Mouse (Mus musculus) frontal cortex, adult 2 months (tissue): ENCODE measurements at regions not wholly inside any gene's neighbourhood (a gene's known extent, or its start where the extent isn't known, plus 50 kb on each side); places are given as distances from the start of the nearest gene placed in this dataset.

Experiments
- DNase-seq, 2 experiments: peaks; one replicate each; pipeline ENCODE4 v3.0.0; 2022; ENCODE audit warnings: low spot score in 1 of 2; ENCODE audit errors: extremely low spot score in 1 of 2

DNA sequence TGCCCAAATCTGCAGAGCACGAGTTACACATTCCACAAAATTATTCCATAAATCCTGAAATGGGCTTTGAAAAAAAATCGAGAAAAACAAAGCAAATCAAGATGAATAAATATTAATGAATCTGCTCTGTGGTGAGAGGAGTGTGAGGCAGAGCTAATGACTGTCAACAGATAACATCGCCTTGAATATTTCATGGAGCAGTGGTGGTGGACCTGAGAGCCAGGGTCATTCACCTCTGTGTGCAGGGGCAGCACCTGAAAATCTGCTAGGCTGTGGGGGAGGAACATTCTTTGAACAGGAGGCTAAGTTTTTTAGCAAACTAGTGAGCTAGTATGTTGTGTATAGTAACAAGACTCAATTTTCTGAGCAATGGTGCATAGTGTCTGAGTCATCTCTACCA is 276.3 kb upstream of the Plxna2 start:
- DNase-seq, result no peak

DNA sequence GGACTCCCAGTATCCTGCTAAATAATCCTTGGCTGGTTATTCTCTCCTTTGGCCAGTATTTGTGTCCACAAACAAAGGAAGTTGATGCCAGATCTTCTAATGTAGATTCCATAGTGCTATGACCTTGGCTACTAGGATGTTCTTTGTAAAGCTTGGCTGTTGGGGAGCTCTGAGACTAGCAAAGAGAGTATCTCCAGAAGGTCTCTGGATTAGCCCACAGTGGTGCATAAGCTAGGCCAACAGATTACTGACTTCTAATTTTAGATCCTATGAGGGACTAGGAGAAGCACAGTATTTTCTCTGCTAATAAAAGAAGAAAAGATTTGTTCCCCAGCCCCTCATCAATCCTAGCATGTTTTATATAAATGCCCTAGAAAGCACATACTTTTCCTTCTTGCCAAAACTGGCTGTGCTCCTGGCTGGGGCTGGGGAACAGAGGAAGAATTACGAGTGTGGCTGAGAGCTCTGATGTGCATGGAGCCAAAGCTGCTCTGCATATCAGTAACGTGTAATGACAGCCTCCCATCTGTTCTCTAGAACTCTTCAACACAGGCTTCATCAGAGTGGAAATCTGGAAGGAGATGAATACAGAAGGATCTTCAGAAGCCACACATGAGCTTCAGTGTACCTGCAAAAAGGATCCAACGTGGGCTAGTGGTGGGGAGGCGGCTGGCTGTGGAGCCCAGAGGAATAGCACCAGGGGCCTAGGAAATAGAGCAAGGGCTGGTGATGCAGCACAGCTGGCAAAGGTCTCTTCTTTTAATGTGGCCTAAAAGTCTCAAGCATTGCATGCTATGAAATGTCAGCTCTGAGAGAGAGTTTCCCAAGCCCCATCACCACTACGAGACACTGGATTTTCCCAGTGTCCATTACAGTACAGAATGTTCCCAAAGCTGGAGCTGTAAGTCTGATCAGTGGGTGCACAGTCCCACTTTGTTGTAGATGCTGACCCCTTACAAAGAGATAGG is 283.0 kb upstream of the Plxna2 start:
- DNase-seq, result peak; percentile 73 to 75

DNA sequence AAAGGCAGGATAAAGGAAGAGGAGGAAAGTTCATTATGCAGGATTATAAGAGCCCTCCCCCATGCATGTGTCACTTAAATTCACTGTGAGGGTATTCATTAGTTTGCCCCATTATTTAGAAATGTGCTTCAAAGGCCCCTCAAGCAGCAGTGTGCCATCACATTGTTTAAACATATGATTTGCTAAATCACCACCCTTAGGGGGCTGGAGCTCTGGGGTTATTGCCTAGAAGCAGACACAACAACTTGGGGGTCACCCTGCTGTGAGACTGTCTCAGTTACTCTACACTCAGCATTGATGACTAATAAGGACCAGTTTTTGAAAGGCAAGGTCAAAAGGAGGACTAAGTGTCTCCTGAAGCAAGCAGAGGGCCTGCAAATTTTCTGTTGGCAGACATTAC is 285.4 kb upstream of the Plxna2 start:
- DNase-seq, result no peak

DNA sequence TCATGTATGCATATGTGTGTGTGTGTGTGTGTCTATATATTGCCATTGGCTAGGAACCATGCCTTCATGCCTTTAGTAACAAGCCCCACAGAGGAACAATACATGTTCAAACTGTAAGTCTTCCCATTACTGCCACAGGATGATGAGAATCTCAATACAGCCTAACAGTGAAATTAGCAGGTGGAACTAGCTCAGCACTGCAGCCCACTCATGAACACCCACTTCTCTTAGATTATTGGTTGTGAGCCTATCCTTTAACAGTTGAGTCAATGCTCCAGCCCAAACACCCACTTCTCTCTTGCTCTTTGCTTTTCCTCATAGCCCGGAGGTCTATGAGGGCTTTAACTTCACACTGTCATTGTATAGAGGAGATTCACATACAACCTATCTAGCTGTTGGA is 287.5 kb upstream of the Plxna2 start:
- DNase-seq, result peak in 1 of 2 experiments; percentile 23

DNA sequence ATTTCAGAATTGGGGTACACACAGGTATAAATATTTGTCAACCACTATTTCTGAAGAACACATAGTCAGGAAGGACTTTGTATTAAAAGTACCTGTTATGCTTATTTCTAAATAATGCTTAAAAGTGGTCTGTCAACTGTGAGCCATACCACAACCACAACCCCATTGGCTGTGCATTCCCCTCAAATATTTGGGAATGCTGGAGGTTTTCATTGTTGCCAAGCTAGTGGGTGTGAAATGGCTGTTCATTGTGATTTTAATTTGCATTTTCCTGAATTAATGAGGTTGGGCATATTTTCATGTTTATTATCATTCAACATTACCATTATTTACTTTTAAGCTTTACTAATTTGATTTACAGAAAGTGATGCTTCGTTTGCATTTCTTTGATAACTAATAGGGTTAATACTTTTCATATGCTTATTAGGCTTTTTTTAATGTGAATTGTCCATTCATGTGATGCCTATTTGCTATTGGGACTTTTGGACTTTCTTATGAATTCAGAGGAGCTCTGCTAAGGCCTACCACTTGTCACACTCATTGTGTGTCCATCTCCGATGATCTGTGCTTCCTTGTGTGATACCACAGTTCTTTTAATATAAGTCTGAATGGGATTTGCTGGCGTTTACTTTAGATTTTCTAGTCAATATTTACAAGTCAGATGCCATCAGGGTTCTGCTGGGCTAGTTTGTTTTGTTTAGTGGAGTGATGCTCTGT is 297.5 kb upstream of the Plxna2 start:
- no peak for DNase-seq

DNA sequence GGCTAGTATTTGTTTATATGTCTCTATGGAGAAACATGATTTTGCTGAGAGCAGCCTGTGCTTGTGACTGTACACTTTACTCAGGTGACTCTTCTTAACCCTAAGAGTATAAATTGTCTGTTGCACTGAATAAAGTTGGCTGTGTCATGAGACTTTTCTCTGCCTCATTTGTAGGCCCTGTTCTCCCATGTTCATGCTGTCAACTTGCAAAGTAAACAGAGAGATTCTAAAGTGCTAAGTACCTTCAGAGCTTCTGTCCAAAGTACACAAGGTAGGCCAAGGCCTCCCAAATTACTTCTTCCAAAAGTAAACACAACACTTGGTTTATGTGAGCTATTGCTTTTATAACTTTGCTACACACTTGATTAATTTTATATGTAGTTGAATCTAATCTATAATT is 299.7 kb upstream of the Plxna2 start:
- DNase-seq, result no peak

DNA sequence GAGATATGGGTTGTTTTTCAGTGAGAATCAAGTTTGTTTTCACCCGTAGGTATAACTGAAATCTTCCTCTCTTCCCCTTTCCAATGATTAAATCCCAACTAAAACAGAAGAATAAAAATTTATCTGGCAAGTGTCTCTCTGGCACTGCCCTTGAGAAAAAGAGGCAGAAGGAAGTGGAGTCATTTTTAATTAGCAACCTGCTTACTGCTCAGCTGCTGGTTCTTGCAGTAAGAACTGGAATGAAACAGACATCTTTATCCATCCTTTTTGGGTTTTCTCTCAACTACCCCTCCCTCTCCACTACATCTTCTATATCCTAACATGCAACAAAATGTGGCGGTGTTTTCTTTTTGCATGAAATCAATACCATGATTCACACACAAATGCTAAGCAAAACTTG is 302.4 kb upstream of the Plxna2 start:
- no peak for DNase-seq

DNA sequence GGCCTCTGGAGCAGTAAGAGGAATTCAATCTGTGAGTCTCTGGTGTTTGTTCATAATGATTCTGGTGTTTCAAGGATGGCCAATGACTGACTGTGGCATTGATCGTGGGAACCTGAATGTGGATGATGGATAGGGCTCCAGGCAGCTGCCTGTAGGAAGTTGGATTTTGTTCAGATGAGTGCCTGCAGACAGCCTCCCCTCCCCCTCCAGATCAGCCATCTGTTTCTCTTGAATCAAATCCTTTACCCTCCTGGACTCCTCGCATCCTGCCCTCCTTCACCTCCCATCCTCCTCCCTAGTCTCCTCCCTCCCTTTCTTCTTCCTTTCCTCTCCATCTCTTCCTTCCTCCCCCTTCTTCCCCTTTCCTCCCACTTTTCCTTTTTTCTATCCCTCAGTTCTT is 307.6 kb upstream of the Plxna2 start:
- DNase-seq, result no peak

DNA sequence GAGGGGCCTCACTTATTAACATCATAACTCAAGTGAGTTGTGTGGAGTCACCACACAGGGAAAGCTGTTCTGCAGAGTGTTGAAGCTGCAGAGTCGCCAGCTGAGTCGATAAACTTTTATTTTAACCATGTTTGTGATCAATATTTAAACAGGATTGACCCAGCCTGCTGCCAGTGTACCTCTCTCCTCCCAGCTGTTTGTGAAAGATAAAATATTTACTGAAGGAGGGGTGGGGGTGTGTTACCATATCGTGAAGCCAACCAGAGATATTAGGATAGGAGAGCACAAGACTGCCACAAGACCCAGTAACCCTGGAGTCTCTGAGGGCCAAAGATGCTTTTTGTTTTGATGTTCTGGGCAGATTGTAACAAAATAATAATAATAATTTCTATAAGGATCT is 309.4 kb upstream of the Plxna2 start:
- DNase-seq, result no peak

DNA sequence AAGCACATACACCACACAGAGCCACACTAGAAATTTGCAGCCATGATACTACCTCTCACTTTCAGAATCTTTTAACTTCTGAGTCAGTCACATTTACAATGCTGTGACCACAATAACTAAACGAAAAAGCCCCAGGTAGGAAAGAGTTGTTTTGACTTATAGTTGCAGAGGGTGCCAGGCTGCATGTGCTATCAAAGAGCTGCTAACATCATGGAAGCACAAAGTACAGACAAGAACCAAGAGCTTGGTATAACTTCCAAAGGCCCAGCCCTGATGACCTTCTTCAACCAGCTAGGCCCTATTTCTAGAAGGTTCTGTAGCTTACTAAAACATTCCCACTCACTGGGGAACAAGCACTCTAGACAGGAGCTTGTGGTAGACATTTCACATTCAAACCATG is 314.1 kb upstream of the Plxna2 start:
- DNase-seq, result no peak

DNA sequence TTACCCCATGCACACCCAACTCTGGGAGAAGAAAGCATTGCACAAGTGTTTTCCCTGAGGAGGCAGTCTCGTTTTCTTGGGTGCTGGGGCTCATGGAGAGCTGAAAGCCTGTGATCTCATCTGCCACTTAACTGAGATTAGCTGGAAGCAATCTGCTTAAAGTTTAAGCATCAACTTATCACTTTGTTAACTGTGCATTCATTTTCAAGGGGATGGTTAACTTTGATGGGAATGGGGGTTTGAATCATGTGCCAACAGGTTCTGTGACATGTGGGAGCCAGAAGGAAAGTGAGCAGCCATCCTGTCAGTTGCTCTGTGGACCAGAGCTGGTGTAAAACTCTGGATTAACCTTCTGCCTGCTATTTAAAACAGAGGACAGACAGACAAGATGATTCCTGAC is 315.2 kb upstream of the Plxna2 start:
- DNase-seq, result no peak

DNA sequence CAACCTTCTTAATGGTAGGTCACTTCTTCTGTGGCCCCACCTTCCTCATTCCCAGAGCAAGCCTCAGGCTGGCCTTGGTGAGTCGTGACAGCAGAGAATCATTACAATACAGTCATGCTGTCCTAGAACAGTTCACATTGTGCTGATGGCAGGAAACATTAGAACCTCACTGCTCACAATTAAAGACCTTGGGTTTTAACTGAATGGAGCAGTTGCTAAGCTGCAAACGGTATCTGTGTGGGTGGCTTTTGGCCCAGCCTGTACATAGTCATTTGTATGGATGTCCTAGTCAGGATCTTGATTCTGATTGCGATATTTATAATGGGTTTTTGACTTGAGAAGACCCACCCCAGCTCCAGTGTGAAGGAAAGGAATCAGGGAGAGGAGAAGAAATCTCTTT is 336.1 kb upstream of the Plxna2 start:
- no peak for DNase-seq

DNA sequence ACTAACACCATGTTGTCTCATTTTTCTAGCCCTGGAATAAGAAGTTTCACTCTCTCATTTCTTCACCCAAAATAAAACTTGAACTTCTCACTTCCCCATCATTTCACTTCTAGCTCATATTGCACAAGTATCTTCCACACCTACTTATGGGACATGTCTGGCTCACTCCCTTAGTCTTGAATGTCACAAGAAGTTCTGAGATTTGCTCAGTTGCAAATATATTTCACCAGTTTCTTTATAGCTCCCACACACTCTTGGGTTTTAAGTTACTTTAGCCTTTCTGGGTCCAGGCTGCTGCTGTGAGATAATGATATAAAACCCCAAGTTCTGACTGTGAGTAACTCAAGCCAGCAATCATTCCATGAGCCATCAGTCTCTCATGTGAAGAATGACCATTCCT is 350.0 kb upstream of the Plxna2 start:
- DNase-seq, result peak; percentile 27 to 41

DNA sequence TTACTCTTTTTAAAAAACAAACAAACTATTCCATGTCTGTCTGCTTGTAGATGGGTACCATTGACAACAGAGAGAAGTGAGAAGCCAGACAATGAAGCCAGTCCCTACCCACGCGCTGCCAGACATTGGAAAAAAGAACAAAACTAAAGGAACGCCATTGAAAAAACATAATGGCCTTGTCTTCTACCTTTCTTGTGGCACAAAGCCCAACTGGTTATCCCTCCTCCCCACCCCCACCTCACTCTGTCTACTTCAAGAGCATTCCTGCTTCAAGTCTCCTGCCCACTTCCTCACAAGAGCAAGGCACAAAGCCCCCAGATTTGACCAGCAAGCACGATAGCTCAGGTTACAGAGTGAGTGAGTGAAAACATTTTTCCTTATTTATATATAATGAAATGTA is 355.6 kb upstream of the Plxna2 start:
- DNase-seq, result no peak

DNA sequence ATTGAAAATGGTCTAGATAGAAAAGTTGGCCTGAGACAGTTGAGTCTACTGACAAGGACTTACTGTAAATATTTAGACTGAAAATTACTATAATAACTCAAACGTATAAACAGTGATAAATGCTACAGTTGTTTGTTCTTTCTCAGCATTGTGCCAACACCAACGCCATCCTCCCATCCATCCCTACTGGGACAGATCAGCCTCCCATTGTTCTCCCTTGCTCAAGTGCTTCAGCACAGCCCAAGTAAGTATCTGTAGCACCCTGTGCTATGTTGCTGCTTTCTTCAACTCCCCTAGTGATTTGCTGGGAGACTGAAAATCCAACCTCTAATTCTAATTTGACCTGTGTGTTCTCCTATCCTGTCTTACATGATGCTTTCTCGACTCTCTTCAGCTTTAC is 358.1 kb upstream of the Plxna2 start:
- DNase-seq, result no peak

DNA sequence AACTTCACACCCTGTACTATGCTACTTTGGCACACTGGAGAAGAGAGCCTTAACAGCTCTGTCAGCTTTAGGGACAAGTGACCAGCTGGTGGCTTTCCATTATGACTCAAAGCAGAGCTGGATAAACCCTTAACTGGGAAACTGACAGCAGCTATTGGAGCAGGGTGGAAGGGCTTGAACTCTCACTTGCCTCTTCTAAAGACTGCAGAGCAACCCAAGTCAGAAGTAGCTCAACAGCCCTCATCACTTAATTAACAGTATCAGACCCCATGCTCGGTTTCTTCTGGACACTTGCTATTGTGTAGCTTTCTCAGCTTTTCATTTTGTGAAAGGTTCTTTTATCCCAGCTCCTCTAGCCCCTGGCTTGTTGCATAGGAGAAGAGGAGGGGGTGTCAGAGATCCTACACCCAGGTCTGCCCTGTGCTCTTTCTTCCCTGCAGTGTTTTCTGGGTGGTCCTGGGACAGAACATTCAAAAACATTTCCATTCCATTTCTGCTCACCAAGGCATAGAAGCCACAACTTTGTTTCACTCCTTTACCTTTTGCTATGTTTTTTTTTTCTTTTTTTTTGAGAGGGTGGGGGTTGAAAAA is 373.1 kb upstream of the Plxna2 start:
- no peak for DNase-seq

DNA sequence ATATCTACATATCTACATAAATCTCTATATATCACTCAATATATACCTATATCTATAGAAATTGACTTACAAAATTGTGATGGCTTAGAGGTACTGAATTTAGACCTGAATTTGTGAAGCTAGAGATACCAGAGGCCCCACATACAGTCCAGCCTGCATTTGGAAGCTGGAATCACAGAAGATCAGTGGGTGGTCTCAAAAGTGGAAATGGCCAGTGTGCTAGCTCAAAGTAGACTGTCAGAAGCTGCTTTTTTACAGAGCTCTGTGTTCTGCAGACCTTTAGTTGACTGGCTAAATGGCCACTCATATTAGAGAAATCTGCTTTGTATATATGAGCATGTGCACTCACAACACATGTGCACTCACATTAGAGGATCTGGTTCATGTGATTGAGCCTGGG is 376.9 kb upstream of the Plxna2 start:
- no peak for DNase-seq

DNA sequence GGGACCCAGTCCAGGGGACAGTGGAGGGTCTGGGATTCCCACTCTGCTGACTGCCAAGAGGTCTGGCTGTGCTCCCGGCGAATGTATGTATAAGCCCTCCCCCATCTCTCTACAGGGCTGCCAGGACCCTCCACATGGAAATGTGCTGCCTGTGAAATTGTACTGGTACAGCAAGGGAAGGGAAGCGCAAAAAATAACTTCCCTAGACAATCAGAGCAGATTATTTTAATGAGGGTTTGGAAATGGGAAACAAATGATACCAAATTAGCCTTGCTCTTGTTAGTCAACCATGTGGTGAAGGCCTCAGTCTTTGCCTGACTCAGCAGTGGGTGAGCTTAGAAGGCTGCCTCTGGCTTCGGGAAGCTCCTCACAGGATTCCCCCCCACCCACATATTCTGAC is 386.8 kb upstream of the Plxna2 start:
- peak; percentile 33 to 56 for DNase-seq

DNA sequence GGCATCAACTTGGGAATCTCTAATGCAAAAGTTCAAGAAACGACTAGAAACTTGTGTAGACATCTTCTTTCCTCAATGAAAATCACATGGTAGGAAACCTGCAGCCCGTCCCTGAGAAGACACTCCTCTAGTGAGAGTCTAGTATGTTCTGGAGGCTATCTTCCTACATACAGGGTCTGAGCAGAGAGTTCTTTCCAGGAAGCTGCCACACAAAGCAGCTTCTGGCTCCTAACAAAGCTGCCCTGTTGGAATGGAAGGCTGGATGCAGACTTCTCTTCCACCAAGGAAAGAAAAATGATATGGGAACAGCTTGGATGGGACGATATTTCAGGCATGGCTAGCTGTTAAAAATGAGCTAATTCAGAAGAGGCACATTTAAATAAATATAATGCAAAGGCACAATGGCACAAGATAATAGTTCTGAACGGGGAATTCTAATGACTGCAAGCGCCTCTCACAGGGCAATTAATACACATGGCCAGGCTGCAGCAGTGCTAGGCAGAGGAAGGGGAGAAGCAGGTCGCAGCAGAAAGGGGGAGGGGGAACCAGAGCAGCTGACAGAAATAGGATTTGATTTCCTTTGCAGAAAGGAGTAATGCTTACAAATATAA is 391.4 kb upstream of the Plxna2 start:
- no peak for DNase-seq

DNA sequence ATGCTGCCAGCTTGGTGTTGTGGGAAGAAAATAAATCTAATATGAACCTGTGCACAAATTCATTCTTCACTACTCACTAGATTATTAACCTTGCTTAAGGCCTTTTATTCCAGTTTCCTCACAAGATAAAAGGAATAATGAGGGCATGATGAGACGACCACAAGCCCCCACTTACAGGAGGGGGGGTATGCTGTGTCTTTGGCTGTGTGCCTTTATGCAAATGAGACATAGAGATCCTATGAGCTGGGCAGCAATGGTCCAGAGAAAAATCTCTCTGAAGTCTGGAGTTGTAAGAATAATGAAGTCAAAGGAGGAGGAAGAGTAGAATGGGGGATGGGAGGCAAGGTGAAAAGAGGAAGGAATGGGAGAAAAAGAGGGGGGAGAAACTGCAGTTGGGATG is 392.2 kb upstream of the Plxna2 start:
- DNase-seq, result no peak

DNA sequence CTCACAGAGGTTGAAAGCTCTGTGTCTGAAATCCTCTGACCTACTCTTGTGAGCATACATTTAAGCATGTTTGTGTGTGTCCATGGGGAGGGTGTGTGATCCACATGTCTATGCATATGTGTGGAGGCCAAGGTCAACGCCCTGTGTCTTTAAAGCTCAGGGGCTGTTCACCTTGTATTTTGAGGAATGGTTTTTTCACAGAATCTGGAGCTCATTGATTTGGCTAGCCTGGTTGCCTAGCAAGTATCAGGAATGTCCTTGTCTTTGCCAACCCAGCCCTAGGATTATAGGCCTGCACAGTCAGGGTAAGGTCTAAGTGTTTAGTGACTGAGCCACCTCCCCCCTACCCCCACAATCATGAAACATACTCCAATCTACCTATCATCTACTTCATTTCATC is 394.0 kb upstream of the Plxna2 start:
- no peak for DNase-seq
